Mouse (Mus musculus) urinary bladder, postnatal 4 days (tissue): ENCODE measurements around the gene Rab4b.

ENCODE experiments used
- DNase-seq, 2 experiments: peaks; one replicate each; pipeline ENCODE4 v3.0.0; 2021 to 2022; ENCODE audit warnings: low spot score in 2 of 2

Gene Rab4b

GRCm38 (mm10) chr7:27178324-27179216, at the start of gene Rab4b:
Gene Rab4b, minus strand, starts transcription at chr7:27178896.
- DNase-seq = peak; percentile 99

- DNase-seq = peak; percentile 89 to 94
Observed at GRCm38 (mm10) chr7:27228281-27228821, 49.7 kb upstream of the Rab4b start, which contains the start of gene Itpkc. Gene Itpkc, minus strand, starts transcription at chr7:27228661.

GRCm38 (mm10) chr7:27227676-27228075, 49.0 kb upstream of the Rab4b start:
- DNase-seq = no peak

DNA sequence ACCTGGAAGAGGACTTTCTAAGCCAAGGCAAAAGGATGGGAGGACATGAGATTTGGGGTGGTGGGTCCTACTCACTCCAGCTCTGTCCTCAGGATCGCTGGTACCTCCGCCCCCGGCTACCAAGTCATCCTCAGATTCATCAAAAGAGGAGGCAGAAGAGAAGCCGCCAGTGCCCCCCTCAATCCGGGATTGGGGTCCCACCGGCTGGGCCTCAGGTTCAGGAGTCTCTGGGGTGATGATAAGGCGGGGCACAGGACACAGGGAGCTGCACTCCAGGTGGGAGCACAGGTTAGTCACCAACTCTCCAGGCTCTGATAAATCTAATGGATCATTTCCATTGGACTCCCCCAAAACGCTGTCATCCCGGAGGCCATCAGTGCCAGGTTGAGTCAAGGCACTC, 48.6 kb upstream of the Rab4b start:
- no peak for DNase-seq

GRCm38 (mm10) chr7:27224877-27225575, 46.3 kb upstream of the Rab4b start:
- no peak for DNase-seq

DNA sequence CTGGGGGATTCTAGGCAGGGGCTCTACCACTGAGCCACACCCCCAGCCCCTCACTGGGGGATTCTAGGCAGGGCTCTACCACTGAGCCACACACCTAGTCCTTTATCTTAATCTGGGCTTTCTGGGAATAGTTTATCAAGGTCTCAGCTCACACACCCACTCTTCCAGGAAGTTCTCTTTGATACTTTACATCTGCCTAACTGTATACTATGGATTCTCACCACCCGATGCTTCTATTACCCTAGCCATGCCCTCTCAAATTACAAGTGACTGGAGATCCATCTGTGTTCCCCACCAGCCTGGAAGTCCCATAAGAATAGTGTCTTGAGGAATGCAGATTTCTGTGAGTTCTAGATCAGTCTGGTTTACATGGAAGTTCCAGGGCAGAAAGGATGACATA, 43.8 kb upstream of the Rab4b start:
- DNase-seq = no peak

DNA sequence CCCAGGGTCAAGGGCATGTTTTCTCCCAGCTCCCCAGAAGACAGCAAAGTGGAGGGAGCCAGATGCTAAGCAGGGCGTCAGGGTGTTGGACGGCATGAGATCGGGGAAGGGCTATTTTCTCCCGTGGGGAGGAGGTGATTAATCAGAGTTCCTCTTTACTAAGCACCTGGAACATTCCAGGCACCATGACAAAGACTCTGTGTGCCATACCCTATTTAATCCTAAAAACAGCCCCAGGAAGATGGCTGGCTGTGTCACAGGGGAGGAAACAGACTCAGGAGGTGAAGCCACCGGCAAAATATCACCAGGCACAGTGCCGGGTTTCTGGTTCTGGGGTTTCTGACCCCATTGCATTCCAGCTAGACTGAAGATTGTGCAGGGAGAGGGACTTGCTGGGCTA, 43.2 kb upstream of the Rab4b start:
- DNase-seq = no peak

DNA sequence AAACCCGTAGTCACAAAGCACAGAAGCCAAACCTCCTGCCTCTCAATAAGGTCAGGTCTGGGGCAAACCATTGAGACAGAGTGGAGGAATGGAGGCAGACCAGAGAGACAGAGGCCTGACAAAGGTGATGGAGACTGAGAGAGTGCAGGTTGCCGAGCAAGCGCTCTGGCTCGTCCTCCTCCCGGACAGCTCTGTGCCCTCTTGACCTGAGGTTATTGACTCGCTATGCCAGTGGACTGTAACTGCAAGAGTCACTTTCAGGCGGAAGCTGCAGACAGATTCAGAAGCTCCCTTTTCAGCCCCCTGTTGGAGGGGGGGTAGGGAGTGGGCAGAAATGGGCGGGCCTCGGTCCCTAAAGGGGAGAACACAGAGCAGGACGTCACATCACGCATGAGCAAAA, 41.2 kb upstream of the Rab4b start:
- DNase-seq = no peak

DNA sequence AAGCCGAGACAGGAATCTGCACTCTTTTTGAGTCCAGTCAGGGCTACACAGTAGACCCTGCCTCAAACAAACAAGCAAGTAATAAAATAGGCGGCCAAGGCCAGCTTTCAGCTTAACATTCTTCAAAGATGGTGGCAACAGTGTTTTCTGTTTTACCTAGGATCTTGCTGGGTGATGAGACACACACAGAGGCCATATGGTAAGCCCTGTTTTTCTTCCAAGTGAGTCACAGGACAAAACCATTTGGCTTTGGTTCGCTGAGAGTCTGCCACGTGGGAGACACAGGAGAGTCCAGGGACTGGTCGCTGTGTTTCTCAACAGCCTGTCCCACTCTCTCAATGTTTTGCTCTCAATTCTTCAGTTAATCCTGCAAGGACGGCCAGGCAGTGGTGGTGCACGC, 39.9 kb upstream of the Rab4b start:
- no peak for DNase-seq

- DNase-seq = no peak
Observed at GRCm38 (mm10) chr7:27212626-27213025, 33.9 kb upstream of the Rab4b start.

GRCm38 (mm10) chr7:27203730-27204449, 25.2 kb upstream of the Rab4b start:
- no peak for DNase-seq

GRCm38 (mm10) chr7:27198779-27199178, 20.1 kb upstream of the Rab4b start:
- no peak for DNase-seq

- DNase-seq = no peak
Observed at GRCm38 (mm10) chr7:27198355-27198754, 19.7 kb upstream of the Rab4b start.

- no peak for DNase-seq
Observed at GRCm38 (mm10) chr7:27197634-27198033, 18.9 kb upstream of the Rab4b start.

DNA sequence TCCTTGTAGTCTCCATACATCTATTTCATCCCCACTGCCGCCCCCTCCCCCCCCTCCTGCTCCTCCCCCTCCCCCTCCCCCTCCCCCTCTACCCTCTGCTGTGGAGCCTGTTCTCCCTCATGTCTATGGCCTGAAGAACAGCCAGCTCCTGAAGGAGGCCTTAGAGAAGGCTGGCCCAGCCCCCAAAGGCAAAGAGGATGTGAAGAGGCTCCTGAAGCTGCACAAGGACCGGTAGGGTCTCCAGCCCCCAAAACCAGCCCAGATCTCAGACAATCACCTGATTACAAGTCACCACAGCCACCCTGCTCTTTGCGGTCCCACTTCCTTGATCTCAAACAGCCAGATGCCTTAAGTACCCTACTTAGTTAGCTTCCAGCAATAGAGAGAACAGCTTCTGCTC, 18.4 kb upstream of the Rab4b start:
- DNase-seq = no peak

- peak; percentile 95 to 96 for DNase-seq
Observed at GRCm38 (mm10) chr7:27195681-27196611, 17.2 kb upstream of the Rab4b start, which contains the start of the genes BC024978 and Snrpa. Gene BC024978, plus strand, starts transcription at chr7:27195781. Gene Snrpa, minus strand, starts transcription at chr7:27196271.

GRCm38 (mm10) chr7:27193731-27194130, 15.0 kb upstream of the Rab4b start:
- DNase-seq = no peak

DNA sequence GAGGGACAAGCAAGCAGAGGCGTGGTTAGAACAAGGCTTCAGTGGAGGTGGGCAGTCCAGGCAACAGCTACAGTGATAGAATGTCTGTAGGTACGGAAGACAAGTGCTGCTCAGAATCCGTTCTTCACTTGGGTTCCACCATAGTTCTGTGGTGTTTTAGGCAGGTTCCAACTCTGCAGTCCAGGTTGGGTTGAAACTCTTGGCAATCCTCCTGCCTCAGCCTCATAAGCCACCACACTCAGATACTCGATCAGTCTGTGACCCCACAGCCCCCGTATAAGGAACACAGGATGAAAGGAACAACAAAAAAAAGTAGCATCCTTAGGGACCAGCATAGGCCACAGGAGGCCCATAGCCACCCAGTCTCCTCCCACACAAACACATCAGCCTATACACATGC, 13.7 kb upstream of the Rab4b start:
- DNase-seq = no peak

GRCm38 (mm10) chr7:27189271-27189931, 10.7 kb upstream of the Rab4b start:
- DNase-seq = no peak

- no peak for DNase-seq
Observed at GRCm38 (mm10) chr7:27185986-27186385, 7.3 kb upstream of the Rab4b start.
